Mouse (Mus musculus) brain, embryonic 14.5 days (tissue): ENCODE measurements around the gene Cntfr.
"Not testable (repeated sequence)": the region's sequence is repeated elsewhere in the genome, so short reads cannot be mapped to it uniquely, and the experiment has no call there.

Experiments
- CTCF ChIP-seq: fragments of 200-500 bp; IDR thresholded peaks from 2 replicates; pipeline ENCODE4 v1.5.1; 2012; ENCODE audit warnings: inconsistent platforms, mild to moderate bottlenecking, moderate library complexity, borderline replicate concordance; ENCODE audit not compliant: insufficient read depth, insufficient read length; ENCODE audit errors: extremely low read depth
- POLR2A ChIP-seq: fragments of 200-500 bp; IDR thresholded peaks from 2 replicates; pipeline ENCODE4 v1.6.1; 2012; ENCODE audit warnings: mild to moderate bottlenecking, inconsistent platforms, borderline replicate concordance; ENCODE audit not compliant: poor library complexity, insufficient read depth, insufficient read length, severe bottlenecking; ENCODE audit errors: extremely low read depth

DNA sequence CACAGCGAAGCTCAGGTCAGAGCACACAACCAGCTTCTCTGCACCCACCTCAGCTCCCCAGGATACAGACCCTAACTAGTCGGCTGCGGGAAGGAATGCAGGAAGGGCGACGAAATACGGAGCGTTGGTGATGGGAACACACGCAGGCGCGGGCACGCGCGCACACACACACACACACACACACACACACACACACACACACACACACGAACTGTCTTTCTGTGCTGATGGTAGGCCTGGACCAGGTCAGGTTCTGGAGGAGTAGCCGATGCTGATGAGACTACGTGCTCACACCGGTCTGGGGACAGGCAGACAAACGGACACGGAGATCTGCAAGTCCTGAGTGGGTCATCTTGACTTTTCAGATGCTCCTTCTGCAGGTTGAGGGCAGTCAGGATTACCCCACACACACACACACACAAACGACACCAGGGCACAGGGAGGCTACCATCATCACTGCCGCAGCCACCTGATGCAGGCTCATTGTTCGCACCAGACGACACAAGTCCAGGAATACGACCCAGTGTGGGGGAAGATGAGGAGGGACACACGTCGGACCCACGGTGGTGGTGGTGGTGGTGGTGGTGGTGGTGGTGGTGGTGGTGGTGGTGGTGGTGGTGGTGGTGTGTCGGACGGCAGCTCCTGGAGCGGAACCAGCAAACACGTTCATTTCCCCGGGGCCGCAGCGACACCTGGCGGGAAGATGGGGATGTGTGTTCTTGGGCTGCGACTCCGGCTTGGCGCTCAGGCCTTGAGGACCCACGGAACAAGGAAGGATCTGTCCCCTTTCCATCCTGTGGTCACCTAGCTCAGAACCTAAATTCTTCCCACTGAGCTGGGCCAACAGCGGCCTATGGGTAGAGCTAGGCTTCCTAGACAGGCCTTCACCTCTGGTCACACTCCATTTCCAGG, at the start of gene Cntfr:
- TF ChIP-seq POLR2A = not testable (repeated sequence)
- TF ChIP-seq CTCF = peak; percentile 69
